Mouse (Mus musculus): Measurements from ENCODE around the gene Rfc5.
A peak's percentile ranks its signal among the peaks of the same experiment; 100 is the strongest.

The Rfc5 gene

GRCm38 (mm10) chr5:117374372-117375049 is 14.3 kb downstream of the Rfc5 start:
- DNase-seq: no peak

- DNase-seq: no peak
Measured at GRCm38 (mm10) chr5:117373418-117373817, 15.4 kb downstream of the Rfc5 start.

DNA sequence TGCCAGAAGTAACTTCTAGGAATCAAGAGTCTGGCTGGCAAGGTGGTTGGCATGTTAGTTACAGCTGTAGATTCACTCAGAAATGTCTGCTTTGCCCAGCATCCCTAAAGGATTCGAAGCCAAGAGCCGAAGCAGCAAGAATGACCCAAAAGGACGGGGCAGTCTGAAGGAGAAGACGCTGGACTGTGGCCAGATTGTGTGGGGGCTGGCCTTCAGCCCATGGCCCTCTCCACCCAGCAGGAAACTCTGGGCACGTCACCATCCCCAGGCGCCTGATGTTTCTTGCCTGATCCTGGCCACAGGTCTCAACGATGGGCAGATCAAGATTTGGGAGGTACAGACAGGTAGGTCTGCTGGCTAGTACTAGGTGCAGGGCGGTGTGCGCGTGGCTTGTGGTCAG is 18.3 kb downstream of the Rfc5 start:
- DNase-seq: peak; percentile 73 to 84

DNA sequence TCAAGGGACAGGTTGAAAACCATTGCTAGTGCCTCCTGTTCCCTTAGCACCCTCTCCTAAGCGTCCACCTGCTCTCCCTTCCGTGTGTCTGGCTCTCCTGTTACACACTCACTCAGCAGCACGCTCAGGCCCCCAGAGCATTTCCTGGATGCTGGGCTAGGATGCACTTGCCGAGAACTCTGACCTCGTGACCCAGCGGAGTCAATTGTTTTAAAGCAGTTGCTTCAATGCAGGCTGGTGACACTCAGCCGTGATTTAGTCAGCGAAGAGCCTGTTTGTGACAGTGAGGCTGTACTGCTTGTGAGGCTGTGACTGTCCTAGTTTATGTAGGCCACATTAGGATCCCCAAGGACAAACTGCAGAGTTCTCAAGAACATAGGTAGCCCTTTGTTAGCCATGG is 21.6 kb downstream of the Rfc5 start:
- peak; percentile 52 to 61 for DNase-seq

GRCm38 (mm10) chr5:117365904-117366561 is 22.8 kb downstream of the Rfc5 start:
- DNase-seq: peak; percentile 48 to 73

GRCm38 (mm10) chr5:117364821-117365220 is 24.0 kb downstream of the Rfc5 start:
- DNase-seq: no peak

- peak; percentile 47 to 82 for DNase-seq
Measured at GRCm38 (mm10) chr5:117363066-117363782, 25.6 kb downstream of the Rfc5 start.

GRCm38 (mm10) chr5:117361590-117361989 is 27.3 kb downstream of the Rfc5 start:
- DNase-seq: no peak

- DNase-seq: peak; percentile 68 to 86
Measured at GRCm38 (mm10) chr5:117360631-117361541, 28.0 kb downstream of the Rfc5 start.

DNA sequence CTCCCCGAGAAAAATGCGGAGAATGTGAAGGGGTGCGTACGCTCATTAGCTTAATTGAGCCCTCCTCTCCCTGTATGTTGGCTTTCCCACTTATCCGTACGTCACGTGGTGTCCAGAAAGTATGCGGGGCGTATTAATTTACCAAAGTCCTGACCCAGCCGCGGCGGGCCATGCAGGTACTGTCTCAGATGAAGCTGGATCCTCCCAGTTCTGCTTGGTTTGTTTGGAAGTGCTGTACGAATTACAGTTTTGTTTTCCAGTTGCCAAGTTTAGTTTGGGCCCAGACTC is 28.7 kb downstream of the Rfc5 start:
- peak; percentile 72 to 81 for DNase-seq

GRCm38 (mm10) chr5:117359497-117360227 is 29.2 kb downstream of the Rfc5 start:
- DNase-seq: peak; percentile 40 to 63

DNA sequence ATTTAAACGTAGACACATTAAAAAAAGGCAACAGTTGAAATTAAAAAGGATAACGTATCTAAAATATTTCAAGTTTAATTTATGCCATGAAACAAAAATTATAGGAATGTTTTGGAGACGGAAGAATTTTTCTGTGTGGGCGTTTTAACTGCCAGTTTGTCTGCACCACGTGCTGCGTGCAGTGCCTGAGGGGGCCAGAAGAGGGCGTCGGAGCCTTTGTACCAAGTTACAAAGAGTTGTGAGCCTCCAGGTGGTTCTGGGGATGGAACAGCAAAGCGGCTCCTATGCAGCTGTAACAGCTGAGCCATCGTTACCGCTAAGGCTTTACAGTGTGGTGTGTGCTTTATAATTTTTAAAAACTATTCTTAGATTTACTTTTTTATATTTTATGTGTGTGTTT is 30.1 kb downstream of the Rfc5 start:
- peak; percentile 85 to 89 for DNase-seq

GRCm38 (mm10) chr5:117358248-117358630 is 30.6 kb downstream of the Rfc5 start:
- DNase-seq: no peak

GRCm38 (mm10) chr5:117357478-117358247 is 31.2 kb downstream of the Rfc5 start:
- DNase-seq: peak in 1 of 2 experiments; percentile 25

DNA sequence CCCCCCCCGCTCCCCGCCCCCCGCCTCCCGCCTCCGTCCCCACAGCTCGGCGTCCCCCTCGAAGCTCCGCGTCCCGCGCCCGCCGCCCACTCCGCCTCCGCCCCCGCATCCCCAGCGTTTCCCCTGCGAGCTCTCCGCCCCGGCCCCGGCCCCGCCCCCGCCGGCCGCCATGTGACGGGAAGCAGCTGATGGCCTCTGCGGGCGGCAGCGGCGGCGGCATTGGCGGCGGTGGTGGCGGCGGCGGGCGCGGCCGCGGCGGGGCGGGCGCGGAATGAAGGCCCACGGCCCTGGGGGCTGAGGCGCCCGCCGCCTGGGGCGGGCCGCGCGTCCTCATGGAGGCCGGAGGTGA is 31.7 kb downstream of the Rfc5 start, which contains the start of gene Wsb2:
Wsb2 (plus strand) TSS at position 176 of the 349 bp plus-strand sequence.
- peak; percentile 89 to 95 for DNase-seq

GRCm38 (mm10) chr5:117356365-117357128 is 32.3 kb downstream of the Rfc5 start:
- peak; percentile 59 to 80 for DNase-seq

GRCm38 (mm10) chr5:117355648-117356303 is 33.1 kb downstream of the Rfc5 start:
- DNase-seq: no peak

- no peak for DNase-seq
Measured at GRCm38 (mm10) chr5:117354121-117354520, 34.7 kb downstream of the Rfc5 start.

DNA sequence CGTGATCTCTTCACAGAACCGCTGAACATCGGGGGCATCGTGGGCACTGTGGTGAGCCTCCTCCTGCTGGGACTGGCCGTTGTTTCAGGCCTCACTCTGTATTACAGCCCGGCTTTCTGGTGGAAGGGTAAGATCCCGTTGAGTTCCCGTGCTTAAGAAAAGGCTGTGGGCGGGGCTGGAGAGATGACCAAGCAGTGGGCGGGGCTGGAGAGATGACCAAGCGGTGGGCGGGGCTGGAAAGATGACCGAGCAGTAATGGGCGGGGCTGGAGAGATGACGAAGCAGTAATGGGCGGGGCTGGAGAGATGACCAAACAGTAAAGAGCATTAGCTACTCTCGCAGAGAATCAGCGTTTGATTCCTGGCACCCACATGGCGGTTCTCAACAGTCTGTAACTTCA is 40.6 kb downstream of the Rfc5 start:
- peak; percentile 73 to 78 for DNase-seq

DNA sequence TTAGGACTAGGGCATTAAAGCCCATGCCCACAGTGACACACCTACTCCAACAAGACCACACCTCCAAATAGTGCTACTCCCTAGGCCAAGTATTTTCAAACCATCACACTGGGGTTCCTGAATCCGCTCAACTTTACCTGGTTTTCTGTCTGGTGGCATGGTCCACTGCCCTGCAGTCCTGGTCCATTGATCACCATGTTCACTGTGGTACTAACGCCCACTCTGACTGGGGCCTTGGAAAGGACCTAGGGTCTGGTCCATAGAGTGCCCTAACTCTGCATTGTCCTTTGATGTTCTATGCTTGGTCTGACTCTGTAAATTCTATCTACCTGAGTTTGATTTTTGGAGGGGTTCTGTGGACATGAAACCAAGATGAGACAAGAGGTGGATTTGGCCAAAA is 41.0 kb downstream of the Rfc5 start:
- DNase-seq: no peak
